Mouse (Mus musculus): ENCODE results near the gene Nin. TPM values are rescaled to one million over a fixed set of nuclear protein-coding genes. Genes with fewer than 3 reads are reported as not detected.

The Nin gene
- polyA plus RNA-seq, 1 experiment from 2014 or later, result 45.3 TPM

- H3K36me3 ChIP-seq (ENCODE audit: control insufficient read depth, insufficient read depth), result peaks cover 42% of the 10 kb centered on the region
- no peaks in the 10 kb centered on the region for H3K27me3 ChIP-seq (replicated peaks; ENCODE audit: control insufficient read depth, insufficient read depth, low read length)
- ATAC-seq, result no peak
- 71% methylated on average over 6 of the region's 6 CpGs for WGBS
- H3K4me1 ChIP-seq (replicated peaks; ENCODE audit: control insufficient read depth, insufficient read depth, low read length), result no peaks in the 10 kb centered on the region
- no peak overlapping the region for H3K4me2 ChIP-seq (ENCODE audit: low read length)
- no peak overlapping the region for H3K27ac ChIP-seq (ENCODE audit: low read length)
- no peak overlapping the region for H3K4me3 ChIP-seq (replicated peaks; ENCODE audit: low read length)
- H3K9ac ChIP-seq (replicated peaks; ENCODE audit: low read depth, low read length), result no peak overlapping the region
- H3K9me3 ChIP-seq (ENCODE audit: control insufficient read depth, low read length), result no peaks in the 10 kb centered on the region
Observed at GRCm38 (mm10) chr12:70025431-70025830, 88.1 kb downstream of the Nin start.

- H3K27me3 ChIP-seq (replicated peaks; ENCODE audit: control insufficient read depth, insufficient read depth, low read length), result no peaks in the 10 kb centered on the region
- ATAC-seq, result no peak
- H3K4me3 ChIP-seq (replicated peaks; ENCODE audit: low read length), result no peak overlapping the region
- H3K4me1 ChIP-seq (replicated peaks; ENCODE audit: control insufficient read depth, insufficient read depth, low read length), result no peaks in the 10 kb centered on the region
- no peaks in the 10 kb centered on the region for H3K9me3 ChIP-seq (ENCODE audit: control insufficient read depth, low read length)
- H3K4me2 ChIP-seq (ENCODE audit: low read length), result no peak overlapping the region
- 73% methylated on average over 4 of the region's 4 CpGs for WGBS
- no peak overlapping the region for H3K27ac ChIP-seq (ENCODE audit: low read length)
- H3K36me3 ChIP-seq (ENCODE audit: control insufficient read depth, insufficient read depth), result peaks cover 40% of the 10 kb centered on the region
- no peak overlapping the region for H3K9ac ChIP-seq (replicated peaks; ENCODE audit: low read depth, low read length)
Observed at GRCm38 (mm10) chr12:70023580-70023979, 89.9 kb downstream of the Nin start.

DNA sequence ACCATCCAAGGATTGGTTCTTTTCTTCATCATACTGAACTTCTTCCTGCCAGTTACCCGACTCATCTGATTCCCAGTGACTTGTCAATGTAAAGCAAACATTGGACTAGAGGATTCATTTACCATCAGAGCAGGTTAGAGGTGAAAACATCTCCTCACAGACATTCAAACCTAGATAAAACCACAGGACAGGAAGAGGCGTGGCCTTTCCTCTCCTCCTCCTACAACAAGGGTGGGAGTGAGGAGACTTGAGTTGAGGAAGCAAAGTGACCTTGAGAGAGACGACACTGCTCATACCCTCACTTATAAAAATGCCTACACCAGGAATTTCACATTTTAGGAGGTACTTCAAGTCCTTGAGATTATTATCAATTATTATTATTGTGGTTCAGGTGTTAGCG lies 95.4 kb downstream of the Nin start:
- Histone ChIP-seq H3K4me3 (replicated peaks; ENCODE audit: low read length) (no peak overlapping the region), H3K36me3 (ENCODE audit: control insufficient read depth, insufficient read depth) (peaks cover 21% of the 10 kb centered on the region), H3K9ac (replicated peaks; ENCODE audit: low read depth, low read length) (no peak overlapping the region), H3K27ac (ENCODE audit: low read length) (no peak overlapping the region), H3K4me1 (replicated peaks; ENCODE audit: control insufficient read depth, insufficient read depth, low read length) (no peaks in the 10 kb centered on the region), H3K4me2 (ENCODE audit: low read length) (no peak overlapping the region), H3K27me3 (replicated peaks; ENCODE audit: control insufficient read depth, insufficient read depth, low read length) (no peaks in the 10 kb centered on the region), H3K9me3 (ENCODE audit: control insufficient read depth, low read length) (no peaks in the 10 kb centered on the region)
- no peak for ATAC-seq
- 86% methylated on average over 4 of the region's 4 CpGs for WGBS

DNA sequence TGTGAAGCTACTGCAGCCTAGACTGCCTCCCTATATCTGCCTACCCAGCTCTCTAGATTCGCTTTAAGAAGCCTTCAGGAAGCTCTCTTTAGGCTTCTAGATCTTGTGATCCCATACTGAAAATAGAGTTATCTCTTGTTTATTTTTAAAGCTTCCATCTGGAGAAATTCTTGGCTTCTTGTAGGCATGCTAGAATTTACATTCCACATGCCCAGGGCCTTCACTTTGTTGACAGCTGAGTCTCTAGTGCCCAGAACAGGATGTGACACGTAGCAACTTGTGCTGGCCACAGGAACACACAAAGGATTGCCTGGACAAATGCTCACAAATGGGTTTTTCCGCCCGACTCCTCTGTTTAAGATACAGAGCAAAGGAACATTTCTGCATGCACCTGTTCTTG lies 97.6 kb downstream of the Nin start:
- Histone ChIP-seq H3K27ac (ENCODE audit: low read length) (no peak overlapping the region), H3K9me3 (ENCODE audit: control insufficient read depth, low read length) (no peaks in the 10 kb centered on the region), H3K4me2 (ENCODE audit: low read length) (no peak overlapping the region), H3K4me1 (replicated peaks; ENCODE audit: control insufficient read depth, insufficient read depth, low read length) (no peaks in the 10 kb centered on the region), H3K4me3 (replicated peaks; ENCODE audit: low read length) (no peak overlapping the region), H3K9ac (replicated peaks; ENCODE audit: low read depth, low read length) (no peak overlapping the region), H3K27me3 (replicated peaks; ENCODE audit: control insufficient read depth, insufficient read depth, low read length) (no peaks in the 10 kb centered on the region), H3K36me3 (ENCODE audit: control insufficient read depth, insufficient read depth) (peaks cover 17% of the 10 kb centered on the region)
- 79% methylated on average over 4 of the region's 4 CpGs for WGBS
- no peak for ATAC-seq

- 16% methylated on average over 5 of the region's 5 CpGs for WGBS
- H3K4me1 ChIP-seq (replicated peaks; ENCODE audit: control insufficient read depth, insufficient read depth, low read length), result no peaks in the 10 kb centered on the region
- no peak overlapping the region for H3K4me3 ChIP-seq (replicated peaks; ENCODE audit: low read length)
- H3K36me3 ChIP-seq (ENCODE audit: control insufficient read depth, insufficient read depth), result peaks cover 14% of the 10 kb centered on the region
- ATAC-seq, result no peak
- H3K4me2 ChIP-seq (ENCODE audit: low read length), result no peak overlapping the region
- H3K27me3 ChIP-seq (replicated peaks; ENCODE audit: control insufficient read depth, insufficient read depth, low read length), result no peaks in the 10 kb centered on the region
- no peak overlapping the region for H3K27ac ChIP-seq (ENCODE audit: low read length)
- H3K9me3 ChIP-seq (ENCODE audit: control insufficient read depth, low read length), result no peaks in the 10 kb centered on the region
- no peak overlapping the region for H3K9ac ChIP-seq (replicated peaks; ENCODE audit: low read depth, low read length)
Observed at GRCm38 (mm10) chr12:70011681-70012080, 101.8 kb downstream of the Nin start.

- Histone ChIP-seq H3K9me3 (ENCODE audit: control insufficient read depth, low read length) (no peaks in the 10 kb centered on the region), H3K36me3 (ENCODE audit: control insufficient read depth, insufficient read depth) (peaks cover 14% of the 10 kb centered on the region), H3K4me2 (ENCODE audit: low read length) (no peak overlapping the region), H3K27me3 (replicated peaks; ENCODE audit: control insufficient read depth, insufficient read depth, low read length) (no peaks in the 10 kb centered on the region), H3K4me1 (replicated peaks; ENCODE audit: control insufficient read depth, insufficient read depth, low read length) (no peaks in the 10 kb centered on the region), H3K27ac (ENCODE audit: low read length) (no peak overlapping the region), H3K4me3 (replicated peaks; ENCODE audit: low read length) (no peak overlapping the region), H3K9ac (replicated peaks; ENCODE audit: low read depth, low read length) (no peak overlapping the region)
- 94% methylated on average over 4 of the region's 4 CpGs for WGBS
- no peak for ATAC-seq
Observed at GRCm38 (mm10) chr12:70010356-70010755, 103.2 kb downstream of the Nin start.

DNA sequence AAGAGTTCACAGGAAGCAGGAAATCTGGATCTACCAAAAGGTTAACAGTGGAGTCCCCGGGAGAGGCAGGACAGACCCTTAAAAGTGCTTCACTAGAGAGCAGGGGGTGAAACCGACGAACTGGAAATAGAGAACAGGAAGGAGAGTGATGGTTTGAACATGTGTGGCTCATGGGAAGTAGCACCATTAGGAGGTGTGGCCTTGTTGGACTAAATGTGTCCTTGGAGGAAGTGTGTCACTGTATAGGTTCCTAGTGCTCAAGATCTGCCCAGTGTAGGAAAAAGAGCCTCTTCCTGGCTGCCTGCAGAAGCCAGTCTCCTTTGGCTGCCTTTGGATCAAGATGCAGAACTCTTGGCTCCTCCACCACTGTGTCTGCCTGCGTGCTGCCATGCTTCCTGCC lies 108.4 kb downstream of the Nin start:
- WGBS, result 83% methylated on average over 4 of the region's 4 CpGs
- no peaks in the 10 kb centered on the region for H3K27me3 ChIP-seq (replicated peaks; ENCODE audit: control insufficient read depth, insufficient read depth, low read length)

DNA sequence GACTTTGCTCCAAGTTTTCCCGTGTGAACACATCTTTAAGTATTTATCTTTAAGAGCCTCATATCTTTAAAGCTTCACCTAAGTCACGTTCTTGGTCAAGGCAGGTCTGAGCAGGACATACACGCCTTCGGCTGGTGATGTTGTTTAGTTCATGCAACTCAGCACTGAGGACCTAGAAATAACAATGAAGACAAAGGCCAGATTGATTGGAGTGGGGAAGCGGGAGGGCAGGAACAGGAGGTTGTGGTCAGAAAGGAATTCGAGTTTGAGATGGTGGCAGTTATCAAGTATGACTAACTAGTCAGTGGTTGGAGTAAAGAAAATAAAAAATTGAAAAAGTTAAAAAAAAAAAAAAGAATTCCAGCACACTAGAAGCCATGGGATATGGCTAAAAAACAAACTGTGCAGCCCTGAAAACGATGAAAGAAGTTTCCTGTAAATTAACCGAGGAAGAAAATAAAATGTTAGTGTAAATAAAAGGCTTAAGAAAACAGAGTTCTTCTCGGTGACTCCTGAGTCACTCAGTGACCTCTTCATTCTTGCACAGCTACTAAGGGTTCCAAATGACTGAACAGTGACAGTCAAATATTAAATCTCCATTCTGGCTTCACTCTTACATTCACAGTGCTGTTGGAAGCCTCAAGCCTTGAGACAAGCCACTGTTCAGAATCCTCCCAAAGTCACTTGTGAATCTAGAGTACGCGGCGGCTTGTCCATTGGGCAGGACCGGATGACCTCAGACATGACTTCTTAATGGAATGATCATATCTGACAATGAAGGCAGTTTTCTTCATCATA lies 115.1 kb downstream of the Nin start:
- Histone ChIP-seq H3K4me1 (replicated peaks; ENCODE audit: control insufficient read depth, insufficient read depth, low read length) (no peaks in the 10 kb centered on the region), H3K36me3 (ENCODE audit: control insufficient read depth, insufficient read depth) (no peaks in the 10 kb centered on the region), H3K4me2 (ENCODE audit: low read length) (no peak overlapping the region), H3K4me3 (replicated peaks; ENCODE audit: low read length) (no peak overlapping the region), H3K27ac (ENCODE audit: low read length) (no peak overlapping the region), H3K27me3 (replicated peaks; ENCODE audit: control insufficient read depth, insufficient read depth, low read length) (no peaks in the 10 kb centered on the region), H3K9ac (replicated peaks; ENCODE audit: low read depth, low read length) (no peak overlapping the region), H3K9me3 (ENCODE audit: control insufficient read depth, low read length) (no peaks in the 10 kb centered on the region)
- no peak for ATAC-seq
- 86% methylated on average over 13 of the region's 13 CpGs for WGBS

More for the DNA sequence above, 108.4 kb downstream of the Nin start:
- no peak overlapping the region for H3K4me2 ChIP-seq (ENCODE audit: low read length)
- no peak for ATAC-seq
- H3K4me1 ChIP-seq (replicated peaks; ENCODE audit: control insufficient read depth, insufficient read depth, low read length), result no peaks in the 10 kb centered on the region
- no peaks in the 10 kb centered on the region for H3K36me3 ChIP-seq (ENCODE audit: control insufficient read depth, insufficient read depth)
- no peak overlapping the region for H3K9ac ChIP-seq (replicated peaks; ENCODE audit: low read depth, low read length)
- H3K9me3 ChIP-seq (ENCODE audit: control insufficient read depth, low read length), result no peaks in the 10 kb centered on the region
- no peak overlapping the region for H3K27ac ChIP-seq (ENCODE audit: low read length)
- H3K4me3 ChIP-seq (replicated peaks; ENCODE audit: low read length), result no peak overlapping the region

GRCm38 (mm10) chr12:69995382-69995781 lies 118.1 kb downstream of the Nin start:
- Histone ChIP-seq H3K36me3 (ENCODE audit: control insufficient read depth, insufficient read depth) (no peaks in the 10 kb centered on the region), H3K27ac (ENCODE audit: low read length) (no peak overlapping the region), H3K4me3 (replicated peaks; ENCODE audit: low read length) (no peak overlapping the region), H3K9me3 (ENCODE audit: control insufficient read depth, low read length) (no peaks in the 10 kb centered on the region), H3K4me1 (replicated peaks; ENCODE audit: control insufficient read depth, insufficient read depth, low read length) (no peaks in the 10 kb centered on the region), H3K9ac (replicated peaks; ENCODE audit: low read depth, low read length) (no peak overlapping the region), H3K4me2 (ENCODE audit: low read length) (no peak overlapping the region), H3K27me3 (replicated peaks; ENCODE audit: control insufficient read depth, insufficient read depth, low read length) (no peaks in the 10 kb centered on the region)
- ATAC-seq, result no peak
- WGBS, result 53% methylated on average over 3 of the region's 3 CpGs
